Mouse (Mus musculus): ENCODE measurements around the gene Snx9.

Snx9 gene

DNA sequence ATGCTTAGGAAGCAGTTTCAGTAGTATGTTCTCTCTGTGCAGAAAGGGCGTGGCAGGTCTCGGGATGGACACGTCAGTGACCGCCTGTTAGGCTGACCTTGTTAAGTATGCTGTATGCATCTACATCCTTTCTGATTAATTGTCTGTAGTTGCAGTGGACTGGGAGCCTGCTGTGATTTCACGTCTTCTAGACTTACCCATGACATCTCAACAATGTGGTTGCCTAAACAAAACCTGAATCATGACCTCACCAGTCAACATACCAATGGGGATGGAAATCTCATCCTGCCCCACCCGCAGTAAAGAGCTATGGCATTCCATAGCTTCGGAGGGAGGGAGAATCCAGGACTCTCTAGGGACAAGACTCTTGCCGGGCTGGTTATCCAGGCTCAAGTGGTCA is 5.0 kb downstream of the Snx9 start:
- no peak for DNase-seq

DNA sequence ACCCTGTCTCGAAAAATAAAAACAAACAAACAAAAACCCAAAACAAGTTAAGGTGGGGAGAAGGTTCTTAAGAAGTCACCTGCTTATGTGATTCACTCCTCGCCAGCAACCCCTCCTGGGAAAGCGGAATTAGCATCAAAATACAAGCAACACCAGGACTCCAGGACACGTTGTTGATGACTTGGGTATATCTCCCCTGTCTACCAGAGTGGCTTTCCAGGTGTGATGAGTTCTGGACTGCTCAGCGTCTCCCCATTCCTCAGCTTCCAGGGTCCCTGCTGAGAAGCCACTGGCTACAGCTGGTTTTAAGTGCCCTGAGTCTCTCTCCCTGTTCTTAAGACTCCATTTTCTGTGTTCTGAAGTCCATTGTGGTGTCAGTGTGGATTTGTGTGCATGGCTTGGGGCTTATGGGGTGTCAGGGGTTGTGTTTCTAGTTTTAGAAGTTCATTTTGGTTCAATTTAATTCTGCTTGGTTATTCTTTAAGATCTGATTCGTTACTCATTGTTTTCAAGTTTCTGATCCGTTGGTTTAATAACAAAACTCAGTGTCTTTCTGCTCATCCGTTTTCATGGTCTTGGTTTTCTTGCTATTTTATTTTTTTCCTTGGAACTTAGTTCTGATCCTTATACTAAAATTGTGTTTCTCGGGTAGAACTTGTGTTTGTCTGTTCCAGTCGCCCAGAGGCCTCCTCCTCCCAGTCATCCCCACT is 7.7 kb downstream of the Snx9 start:
- DNase-seq = no peak

DNA sequence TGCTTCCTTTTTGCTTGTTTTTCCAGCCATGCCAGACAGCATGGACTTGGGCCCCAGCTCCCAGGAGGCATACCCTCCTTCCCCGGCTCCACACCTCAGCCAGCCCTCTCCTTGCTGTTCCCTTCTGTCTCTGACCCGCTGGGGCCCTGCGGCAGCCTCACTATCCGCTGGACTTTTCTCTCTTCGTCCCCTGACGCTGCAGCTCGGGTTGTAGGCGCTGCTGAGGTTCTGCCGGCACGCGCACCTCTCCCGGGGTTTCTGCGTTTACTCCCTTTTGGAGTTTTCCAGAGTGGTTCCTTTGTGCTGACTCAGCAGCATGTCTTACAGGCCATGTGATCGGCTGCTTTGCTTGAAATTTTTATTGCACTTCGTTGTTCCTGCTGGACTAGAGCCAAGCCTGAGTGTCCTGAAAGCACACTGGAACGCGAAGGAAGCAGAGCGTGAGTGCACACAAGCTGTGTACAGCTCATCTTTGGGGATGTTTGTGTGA is 8.3 kb downstream of the Snx9 start:
- DNase-seq = peak; percentile 45

DNA sequence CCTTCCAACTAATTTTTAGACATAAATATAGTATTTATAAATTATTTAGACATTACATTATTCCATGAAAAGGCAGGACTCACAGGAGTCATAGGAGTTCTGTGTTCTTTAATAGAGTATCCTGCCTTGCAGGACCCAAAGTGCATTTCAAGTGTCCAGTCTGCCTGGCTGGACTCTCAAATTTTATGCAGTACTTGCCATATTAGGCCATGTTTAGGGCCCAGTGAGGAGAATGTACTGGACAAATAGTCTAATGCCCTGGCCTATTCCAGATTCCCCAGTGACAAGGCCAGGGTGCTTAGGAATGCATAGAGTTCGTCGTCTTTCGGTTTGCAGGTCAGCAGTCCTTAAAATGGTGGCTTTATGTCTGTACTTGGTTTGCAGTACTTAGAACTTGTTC is 8.9 kb downstream of the Snx9 start:
- DNase-seq = no peak

DNA sequence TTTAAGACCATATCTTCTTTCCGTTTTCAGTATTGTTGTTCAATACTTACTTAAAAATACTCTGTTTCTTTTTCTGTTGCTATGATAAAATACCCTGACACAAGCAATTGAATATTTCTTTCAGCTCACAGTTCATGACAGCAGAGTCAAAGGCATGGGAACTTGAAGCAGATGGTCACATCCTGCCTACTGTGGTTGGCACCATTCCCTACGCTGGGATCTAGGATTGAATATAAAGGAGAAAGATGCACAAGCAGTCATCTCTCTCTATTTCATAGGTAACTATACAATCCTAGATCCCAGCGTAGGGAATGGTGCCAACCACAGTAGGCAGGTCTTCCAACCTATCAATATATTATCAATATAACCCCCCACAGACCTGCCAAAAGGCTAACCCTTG is 9.3 kb downstream of the Snx9 start:
- no peak for DNase-seq

DNA sequence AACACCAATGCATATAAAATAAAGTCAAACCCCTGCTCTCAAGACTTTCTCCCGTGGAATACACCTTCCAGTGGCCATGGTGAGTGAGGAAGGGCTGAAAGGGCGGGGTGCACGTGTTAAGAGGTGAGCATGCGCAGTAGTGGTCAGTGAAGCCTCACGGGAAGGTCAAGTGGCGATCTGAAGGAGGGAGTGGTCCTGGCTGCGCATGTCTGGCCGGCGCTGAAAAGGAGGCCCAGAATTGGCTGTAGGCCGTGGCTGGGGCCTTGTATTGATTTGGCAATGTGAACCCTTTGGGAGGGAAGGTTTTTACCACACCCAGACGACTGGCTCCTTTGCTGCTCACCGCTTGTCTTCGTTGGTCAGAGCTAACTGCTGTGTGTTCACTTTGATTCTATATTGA is 12.8 kb downstream of the Snx9 start:
- no peak for DNase-seq

DNA sequence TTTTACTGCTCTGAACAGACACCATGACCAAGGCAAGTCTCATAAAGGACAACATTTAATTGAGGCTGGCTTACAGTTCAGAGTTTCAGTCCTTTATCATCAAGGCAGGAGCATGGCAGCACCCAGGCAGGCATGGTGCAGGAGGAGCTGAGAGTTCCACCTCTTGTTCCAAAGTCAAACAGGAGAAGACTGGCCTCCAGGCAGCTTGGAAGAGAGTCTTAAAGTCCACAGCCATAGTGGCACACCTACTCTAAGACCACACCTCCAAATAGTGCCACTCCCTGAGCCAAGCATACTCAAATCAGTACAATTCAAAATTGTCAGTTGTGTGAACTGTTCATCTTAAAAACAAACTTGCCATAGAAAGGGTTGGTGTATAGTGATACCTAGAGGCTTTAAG is 14.4 kb downstream of the Snx9 start:
- no peak for DNase-seq

DNA sequence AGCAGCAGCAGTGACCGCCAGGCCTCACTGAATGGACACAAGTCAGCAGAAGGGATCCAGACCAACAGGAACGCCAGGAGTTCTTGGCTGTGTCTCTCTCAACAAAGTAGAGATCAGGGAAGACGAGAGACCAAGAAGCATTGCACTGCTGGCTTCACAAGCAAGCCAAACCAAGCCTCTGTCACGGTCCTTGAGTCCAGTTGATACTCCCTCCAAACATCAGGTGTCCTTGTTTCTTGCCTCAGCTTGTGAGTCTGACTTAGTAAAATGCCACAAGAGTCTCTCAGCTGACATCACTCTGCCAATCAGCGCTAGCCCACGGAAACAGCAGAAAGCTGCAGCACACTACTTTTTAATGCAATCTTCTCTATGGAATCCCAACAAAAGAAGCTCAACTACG is 15.3 kb downstream of the Snx9 start:
- DNase-seq = no peak

DNA sequence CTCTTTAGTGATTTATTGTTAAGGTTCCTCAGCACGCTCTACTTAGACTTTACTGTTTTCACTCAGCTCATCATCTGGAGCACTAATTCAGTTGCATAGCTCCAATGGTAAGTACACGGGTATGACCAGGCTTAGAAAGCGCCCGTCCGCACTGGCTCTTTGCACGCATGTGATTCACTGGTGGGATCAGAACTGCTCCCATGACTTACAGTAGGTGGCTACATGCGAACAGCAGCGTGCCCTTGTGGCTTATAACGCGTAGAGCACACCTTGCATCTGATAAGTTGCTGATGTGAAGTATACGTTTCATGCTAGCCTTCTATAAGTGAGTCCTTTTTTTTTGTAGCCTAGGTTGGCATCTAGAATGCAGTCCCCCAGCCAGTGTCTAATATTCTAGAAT is 16.1 kb downstream of the Snx9 start:
- DNase-seq = no peak

DNA sequence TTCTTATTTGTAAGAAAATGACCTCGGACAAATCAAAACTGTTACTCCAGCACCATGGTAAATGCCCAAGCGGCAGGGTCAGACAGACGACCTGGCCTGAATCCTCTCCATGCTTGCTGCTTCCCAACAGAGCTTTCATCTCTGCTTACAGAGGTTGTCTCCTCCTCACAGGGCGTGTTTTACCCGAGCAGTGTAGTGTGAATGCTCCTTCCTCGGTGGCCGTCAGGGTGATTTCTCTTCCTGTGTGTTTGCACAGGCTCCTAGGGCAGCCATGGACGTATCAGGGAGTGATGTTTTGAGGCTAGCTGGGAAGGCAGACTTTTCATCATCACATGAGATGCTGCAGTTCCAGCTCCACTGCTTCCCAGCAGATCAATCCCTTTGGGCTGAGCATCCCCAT is 17.1 kb downstream of the Snx9 start:
- no peak for DNase-seq

DNA sequence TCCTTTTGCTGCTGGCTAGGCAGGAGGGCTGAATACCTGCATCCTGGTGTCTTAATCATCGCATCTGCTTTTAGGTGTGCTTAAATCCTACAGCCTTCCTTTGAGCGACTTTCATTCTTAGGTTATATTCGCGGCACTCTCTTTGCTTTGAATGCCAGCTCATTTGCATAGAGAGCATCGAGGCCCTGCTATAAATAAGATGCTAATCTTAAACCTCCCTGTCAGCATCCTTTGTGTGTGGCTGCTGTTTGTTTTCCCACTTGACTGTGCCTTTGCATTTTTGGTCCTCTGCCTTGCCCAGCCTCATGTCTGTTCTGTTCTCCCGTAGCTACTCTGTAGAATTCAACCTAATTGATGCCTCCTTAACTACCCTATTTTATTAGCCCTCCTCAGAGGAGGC is 21.2 kb downstream of the Snx9 start:
- DNase-seq = no peak

DNA sequence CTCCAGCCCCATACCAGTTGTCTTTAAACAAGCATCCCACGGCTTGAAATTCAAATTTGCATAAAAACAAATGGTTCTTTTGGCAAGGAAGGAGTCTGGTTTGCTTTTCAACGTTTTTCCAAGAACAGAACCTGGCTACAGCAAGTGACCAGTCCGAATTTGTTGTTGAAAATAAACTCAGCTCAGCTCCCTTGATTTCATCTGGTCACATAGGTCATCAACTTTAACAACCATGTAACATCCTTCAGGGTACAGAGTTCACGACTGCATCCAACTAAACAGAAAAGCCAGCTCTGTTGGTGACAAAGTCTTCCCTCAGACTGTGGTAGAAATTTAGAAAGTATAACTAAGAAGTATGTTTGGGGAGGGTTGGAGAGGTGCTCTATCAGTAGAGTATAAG is 21.7 kb downstream of the Snx9 start:
- no peak for DNase-seq

DNA sequence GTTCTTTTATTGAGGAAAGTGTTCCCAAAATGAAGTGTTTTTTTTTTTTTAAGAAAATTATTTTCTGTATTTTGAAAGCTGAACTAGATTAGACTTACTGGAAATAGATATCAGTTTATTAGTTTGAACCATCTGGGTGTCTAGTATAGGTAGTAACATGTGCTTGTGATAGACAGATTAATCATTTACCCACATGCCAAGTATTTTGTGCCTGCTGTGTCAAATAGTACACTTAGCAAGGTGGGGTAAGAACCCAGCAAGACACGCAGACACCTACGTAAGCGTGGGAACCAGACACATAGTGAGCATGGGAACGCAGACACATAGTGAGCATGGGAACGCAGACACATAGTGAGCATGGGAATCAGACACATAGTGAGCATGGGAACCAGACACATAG is 22.6 kb downstream of the Snx9 start:
- no peak for DNase-seq

DNA sequence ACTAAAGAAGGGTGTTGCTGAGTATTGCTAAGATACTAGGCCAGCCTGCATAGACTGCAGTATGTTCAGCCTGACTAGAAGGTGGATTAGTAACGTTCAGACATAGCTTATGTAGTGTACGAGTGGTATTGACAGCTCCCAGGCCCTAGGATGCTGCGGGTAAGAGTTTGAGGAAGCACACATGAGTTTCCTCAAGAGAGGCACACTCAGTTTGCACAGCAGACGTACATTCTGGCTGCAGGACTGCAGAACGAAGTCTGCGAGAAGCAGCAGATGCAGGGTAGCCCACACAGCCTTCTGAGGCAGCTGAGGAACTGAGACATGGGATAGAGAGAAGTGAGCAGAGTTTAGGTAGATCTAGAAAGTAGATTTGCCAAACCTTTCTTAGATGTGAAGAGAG is 26.3 kb downstream of the Snx9 start:
- DNase-seq = peak; percentile 20

DNA sequence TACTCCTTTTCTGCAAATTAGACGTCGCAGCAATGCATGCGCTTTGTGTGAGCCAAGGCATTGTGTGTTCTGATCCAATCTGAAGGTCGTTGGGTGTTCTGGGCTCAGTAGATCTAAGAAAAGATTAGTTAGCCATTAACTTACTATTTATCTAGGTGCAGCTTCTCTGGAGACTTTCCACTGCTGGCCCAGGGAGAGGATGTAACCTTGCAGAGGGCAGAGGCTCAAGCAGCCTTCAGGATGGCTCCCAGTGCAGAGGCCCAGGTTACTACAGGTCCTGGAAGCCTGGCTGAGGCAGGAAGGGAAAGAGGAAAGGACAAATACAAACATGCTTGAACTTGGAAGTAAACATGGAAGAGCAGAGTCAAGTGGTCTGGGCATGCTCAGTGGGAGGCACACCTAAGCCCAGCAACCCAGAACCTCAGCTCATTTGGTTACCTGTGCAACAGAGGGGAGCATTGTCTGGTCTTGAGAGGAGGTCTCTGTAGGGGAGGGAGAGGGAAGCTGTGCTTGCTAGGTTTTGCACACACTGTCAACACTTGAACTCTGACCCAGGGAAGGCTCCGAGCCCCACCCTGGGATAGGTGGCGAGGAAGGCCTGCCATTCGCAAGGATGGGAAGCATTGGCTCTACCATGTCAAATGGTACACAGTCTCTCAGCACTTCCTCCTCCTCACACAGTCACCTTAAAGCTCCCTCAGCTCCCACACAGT is 27.3 kb downstream of the Snx9 start:
- DNase-seq = no peak

DNA sequence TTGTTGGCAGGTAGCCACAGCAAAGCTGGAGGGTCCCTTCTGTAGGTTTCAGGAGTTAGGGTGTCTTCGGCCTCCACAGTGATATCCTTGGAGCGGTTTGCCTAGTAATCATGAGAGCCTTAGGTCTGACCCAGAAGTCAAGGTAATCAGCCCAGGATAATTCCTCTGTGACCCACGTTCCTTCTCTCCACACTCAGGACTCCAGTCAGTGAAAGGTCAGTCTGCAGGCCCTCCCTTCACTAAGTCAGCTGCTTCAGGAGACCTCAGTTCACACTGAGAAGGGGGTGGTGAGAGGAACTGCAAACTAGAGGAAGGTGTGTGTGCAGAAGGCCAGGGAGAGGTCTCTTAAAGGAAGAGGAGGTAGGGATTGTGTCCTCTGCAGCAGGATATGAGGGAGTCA is 28.3 kb downstream of the Snx9 start:
- DNase-seq = no peak

DNA sequence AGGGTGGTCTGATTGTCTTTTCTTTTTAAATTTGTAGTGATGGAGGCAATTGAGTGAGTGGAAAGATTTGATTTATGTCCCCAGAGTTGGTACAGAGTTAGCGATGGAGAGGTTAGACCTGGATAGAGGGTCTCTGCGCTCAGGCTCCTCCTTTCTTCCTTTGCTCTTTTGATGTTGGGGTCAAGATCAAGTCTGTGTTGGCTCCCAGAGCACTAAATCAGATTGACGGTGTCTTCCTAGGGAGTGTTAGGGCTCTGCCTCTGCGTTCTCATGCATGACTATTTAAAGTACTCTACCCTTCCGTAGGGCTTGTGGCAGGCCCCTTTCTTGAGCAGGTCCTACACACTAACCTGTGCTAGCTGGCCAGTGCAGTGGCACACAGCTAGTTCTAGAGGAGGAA is 28.9 kb downstream of the Snx9 start:
- DNase-seq = no peak

DNA sequence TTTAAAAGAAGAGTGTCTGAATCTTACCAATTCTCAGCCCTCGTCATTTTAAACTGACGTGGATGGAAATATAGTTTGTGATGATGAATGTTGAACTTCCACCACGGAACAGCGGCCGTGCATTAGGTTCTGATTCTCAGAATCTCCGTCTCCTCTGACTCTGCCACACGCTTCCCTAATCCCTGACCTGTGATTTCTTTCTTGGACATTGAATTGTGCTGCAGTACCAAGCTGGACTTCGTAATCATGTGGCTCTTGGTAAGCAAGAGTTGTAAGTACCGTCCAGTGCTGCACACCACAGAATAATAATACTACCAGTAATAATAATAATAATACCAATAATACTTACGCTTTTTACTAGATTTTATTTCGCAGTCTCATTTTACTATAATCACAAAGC is 29.6 kb downstream of the Snx9 start:
- DNase-seq = no peak

DNA sequence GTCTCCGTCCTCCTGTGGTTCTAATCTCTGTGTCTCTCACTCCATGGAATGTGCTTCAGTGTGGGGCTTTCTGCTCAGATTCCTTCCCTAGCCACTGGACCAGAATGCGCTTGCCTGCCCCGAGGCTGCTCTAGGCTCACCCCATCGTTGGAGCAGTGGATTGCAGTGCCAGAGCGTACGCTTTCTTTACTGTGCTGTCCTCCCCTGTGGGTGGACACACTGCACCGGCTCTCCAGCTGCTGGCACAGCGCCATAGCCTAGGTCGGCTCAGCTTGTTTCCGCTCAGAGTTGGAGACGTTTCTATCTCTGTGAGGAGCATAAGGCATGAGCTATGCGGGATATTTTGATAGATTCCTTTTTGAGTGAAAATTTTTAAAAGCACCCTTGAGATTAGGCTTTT is 31.4 kb downstream of the Snx9 start:
- peak; percentile 22 for DNase-seq

DNA sequence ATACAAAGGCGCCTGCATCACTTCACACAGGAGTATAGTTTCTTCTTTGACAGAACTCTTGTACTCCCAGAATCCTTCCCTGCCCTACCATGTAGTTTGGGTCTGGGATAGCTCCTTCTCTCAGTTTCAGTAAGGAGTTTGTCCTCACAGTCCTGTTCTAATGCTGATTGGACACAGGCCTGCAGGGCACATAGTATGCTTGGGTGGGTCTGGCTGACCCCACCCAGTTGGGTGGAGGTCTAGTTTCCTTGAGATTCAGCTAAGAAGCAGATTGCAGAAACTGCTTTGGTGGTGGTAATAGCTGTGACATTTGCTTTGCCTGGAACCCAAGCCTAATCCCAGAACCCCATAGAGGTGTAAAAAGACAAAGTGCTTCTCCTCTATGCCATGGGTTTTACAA is 33.4 kb downstream of the Snx9 start:
- DNase-seq = no peak

DNA sequence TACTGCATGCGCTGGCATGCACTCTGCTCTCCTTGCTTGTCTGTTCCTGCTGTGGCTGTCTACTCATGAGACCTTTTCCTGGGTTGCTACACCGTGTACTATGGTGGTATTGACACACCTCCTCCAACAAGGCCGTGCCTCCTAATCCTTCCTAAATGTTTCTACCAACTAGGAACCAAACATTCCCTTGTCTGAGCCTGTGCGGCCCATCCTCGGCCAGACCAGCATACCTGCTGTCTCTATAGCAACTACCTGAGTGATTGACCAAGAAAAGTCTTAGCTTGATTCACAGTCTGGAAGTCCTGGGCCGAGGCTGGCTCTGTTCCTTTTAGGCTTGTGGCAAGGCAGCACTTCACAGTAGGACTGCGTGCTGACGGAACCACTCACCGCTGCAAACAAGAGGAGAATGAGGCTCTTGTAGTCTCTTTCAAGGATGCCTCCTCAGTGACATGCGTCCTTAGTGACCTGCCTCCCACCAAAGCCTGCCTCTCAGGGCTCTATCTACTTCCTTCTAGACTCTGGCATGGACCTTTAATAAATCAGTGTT is 36.6 kb downstream of the Snx9 start:
- no peak for DNase-seq

DNA sequence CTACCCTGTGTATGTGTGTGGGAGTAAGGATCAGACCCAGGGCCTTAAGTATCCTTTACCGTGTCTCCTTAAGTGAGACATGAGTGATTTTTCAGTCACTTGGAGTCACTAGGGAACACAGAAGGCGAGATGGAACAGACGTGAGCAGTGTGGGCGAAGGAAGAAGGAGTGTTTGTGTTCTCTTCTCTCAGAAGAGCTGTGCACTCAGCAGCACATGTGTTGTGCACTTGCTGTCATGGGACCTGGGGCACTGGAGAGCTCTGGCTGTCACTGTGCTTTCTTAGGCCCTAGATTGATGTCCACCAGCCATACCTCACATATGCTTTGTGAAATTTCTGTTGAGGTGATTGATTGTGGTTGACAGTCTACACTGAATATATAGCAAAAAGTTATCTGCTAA is 37.7 kb downstream of the Snx9 start:
- no peak for DNase-seq

DNA sequence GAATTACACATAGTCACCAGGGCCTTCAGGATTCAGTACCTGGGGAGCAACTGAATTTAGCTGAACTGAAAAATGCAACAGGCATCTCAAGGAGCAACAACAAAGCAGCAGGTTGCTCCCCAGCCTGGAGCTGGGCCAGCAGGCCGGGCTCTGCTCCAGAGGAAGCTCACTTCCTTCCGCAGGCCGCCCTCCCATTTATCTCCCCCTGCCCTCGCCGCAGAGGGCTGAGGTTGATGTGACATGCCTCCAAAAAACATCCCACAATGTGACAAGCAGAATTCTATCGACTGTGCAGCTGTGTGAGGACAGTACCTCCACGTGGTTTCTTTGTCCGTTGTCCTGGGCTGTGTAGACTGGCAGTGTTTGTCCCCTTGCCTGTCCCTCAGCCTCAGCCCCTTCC is 44.3 kb downstream of the Snx9 start:
- DNase-seq = peak; percentile 23

DNA sequence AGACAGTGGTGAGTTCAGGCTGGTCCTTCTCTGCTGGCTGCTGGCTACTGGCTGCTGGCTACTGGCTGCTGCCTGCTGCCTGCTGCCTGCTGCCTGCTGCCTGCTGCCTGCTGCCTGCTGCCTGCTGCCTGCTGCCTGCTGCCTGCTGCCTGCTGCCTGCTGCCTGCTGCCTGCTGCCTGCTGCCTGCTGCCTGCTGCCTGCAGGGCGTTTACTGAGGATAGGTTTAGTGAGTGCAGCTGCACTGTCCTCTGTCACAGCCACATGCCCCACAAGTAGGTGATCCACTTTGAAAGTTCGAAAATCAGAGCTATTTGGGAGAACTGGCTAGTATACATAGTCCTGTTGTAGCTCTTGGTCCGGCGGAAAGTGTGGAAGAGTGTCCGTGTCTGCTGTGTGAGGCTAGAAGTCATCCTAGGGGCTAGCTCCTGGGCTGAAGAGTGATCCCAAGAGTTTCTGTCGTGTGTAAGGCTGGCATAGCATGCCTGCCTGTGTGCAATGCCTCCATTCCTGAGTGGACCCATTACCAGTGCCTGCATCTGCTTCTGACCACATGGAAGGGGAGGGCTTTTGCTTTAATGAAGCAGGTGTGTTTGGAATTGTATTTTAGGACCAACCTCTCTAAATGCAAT is 45.2 kb downstream of the Snx9 start:
- DNase-seq = no peak
